ENCODE assay signal across 19 mouse cellular contexts in the genomic region with DNA sequence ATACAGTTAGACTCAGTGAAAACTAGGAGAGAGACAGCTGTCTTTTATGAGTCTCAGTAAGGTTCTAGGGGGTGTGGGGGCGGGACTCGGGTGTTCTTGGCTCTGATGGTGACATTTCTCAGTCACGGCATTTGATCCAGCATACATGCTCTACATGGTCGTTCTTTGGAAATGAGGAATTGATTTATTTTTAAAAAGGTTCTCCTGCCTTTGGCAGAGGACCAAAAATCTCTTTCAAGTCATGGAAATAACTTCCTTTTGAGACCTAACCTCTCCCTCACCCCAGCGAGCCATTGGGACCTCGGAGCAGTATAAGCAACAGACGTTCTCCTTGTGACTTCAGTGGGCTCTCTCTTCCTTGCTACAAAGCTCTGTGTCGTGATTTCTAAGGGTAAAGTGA.
A peak's percentile ranks its signal among the peaks of the same experiment; 100 is the strongest.
DNase-seq lines count a peak whose midpoint lies in the region; ATAC-seq and TF ChIP-seq lines count a peak whose summit lies in the region.
"Had no signal": no experiment of that assay in that cellular context is flagged by ENCODE, and none has a peak within 500 bp of the region (broad histone marks: within the 10 kb centered on the region; RNA-seq: fewer than 3 reads in every experiment).

No protein-coding gene starts in this region.

- no peak for ATAC-seq in embryonic facial prominence, embryonic 14.5 days (ENCODE audit: low read depth)
- no peak for ATAC-seq in kidney, postnatal 0 days (replicated peaks; ENCODE audit: low FRiP score, low read depth)
- ATAC-seq: hindbrain, embryonic 16.5 days had no signal

- 37% methylated on average over 8 of the region's 8 CpGs for WGBS in embryonic facial prominence, embryonic 14.5 days
- 79% methylated on average over 8 of the region's 8 CpGs for WGBS in embryonic facial prominence, embryonic 10.5 days
- WGBS in kidney, postnatal 0 days, result 44% methylated on average over 8 of the region's 8 CpGs
- 34% methylated on average over 8 of the region's 8 CpGs for WGBS in lung, adult 2 months

- H3K27ac ChIP-seq in embryonic facial prominence, embryonic 14.5 days (replicated peaks; ENCODE audit: low read depth, low read length), result no peak overlapping the region
- H3K27ac ChIP-seq in embryonic facial prominence, embryonic 10.5 days (replicated peaks), result no peak overlapping the region
- no peak overlapping the region; the same call in 1 of the 2 replicates for H3K27ac ChIP-seq in kidney, postnatal 0 days
- H3K27ac ChIP-seq: heart, embryonic 10.5 days; layer of hippocampus, adult 2 months; limb, embryonic 12.5 days; liver, embryonic 14.5 days had no signal

- H3K9me3 ChIP-seq in embryonic facial prominence, embryonic 14.5 days (ENCODE audit: control insufficient read depth, low read length), result no peaks in the 10 kb centered on the region
- H3K9me3 ChIP-seq in embryonic facial prominence, embryonic 10.5 days, result no peaks in the 10 kb centered on the region
- H3K9me3 ChIP-seq in kidney, postnatal 0 days (replicated peaks; ENCODE audit: low read length), result no peaks in the 10 kb centered on the region
- H3K9me3 ChIP-seq: limb, embryonic 12.5 days had no signal

- H3K4me3 ChIP-seq in embryonic facial prominence, embryonic 14.5 days (ENCODE audit: low read depth, low read length), result no peak overlapping the region
- no peak overlapping the region for H3K4me3 ChIP-seq in embryonic facial prominence, embryonic 10.5 days
- H3K4me3 ChIP-seq in kidney, postnatal 0 days (replicated peaks; ENCODE audit: low read depth, low read length), result no peak overlapping the region
- no peak overlapping the region for H3K4me3 ChIP-seq in lung, adult 2 months (replicated peaks; ENCODE audit: extremely low read depth, low read depth, low read length)
- H3K4me3 ChIP-seq: heart, embryonic 10.5 days; layer of hippocampus, adult 2 months; limb, embryonic 12.5 days had no signal

- H3K4me1 ChIP-seq in embryonic facial prominence, embryonic 14.5 days (ENCODE audit: control insufficient read depth, insufficient read depth, low read length), result peaks cover 4% of the 10 kb centered on the region; the same call in 1 of the 2 replicates
- H3K4me1 ChIP-seq in embryonic facial prominence, embryonic 10.5 days, result no peaks in the 10 kb centered on the region
- H3K4me1 ChIP-seq in kidney, postnatal 0 days (replicated peaks; ENCODE audit: insufficient read depth, low read length), result no peaks in the 10 kb centered on the region
- peaks cover 4% of the 10 kb centered on the region for H3K4me1 ChIP-seq in lung, adult 2 months (ENCODE audit: control insufficient read depth, insufficient read depth, low read length)
- H3K4me1 ChIP-seq: heart, embryonic 10.5 days; limb, embryonic 12.5 days had no signal

- no peak for TF ChIP-seq POLR2A in lung, adult 2 months (IDR thresholded peaks at IDR 0.05; ENCODE audit: borderline replicate concordance, extremely low read depth, low read depth, low read length)

- H3K27me3 ChIP-seq in embryonic facial prominence, embryonic 14.5 days (replicated peaks; ENCODE audit: control insufficient read depth, insufficient read depth, low read length), result no peaks in the 10 kb centered on the region
- no peaks in the 10 kb centered on the region for H3K27me3 ChIP-seq in embryonic facial prominence, embryonic 10.5 days (replicated peaks; ENCODE audit: low read depth, poor library complexity, severe bottlenecking)
- no peaks in the 10 kb centered on the region for H3K27me3 ChIP-seq in kidney, postnatal 0 days (ENCODE audit: insufficient read depth, low read length)
- H3K27me3 ChIP-seq: limb, embryonic 12.5 days had no signal

- no peaks in the 10 kb centered on the region for H3K36me3 ChIP-seq in embryonic facial prominence, embryonic 14.5 days (ENCODE audit: control insufficient read depth, insufficient read depth, low read length)
- H3K36me3 ChIP-seq in embryonic facial prominence, embryonic 10.5 days (replicated peaks), result no peaks in the 10 kb centered on the region
- H3K36me3 ChIP-seq in kidney, postnatal 0 days (ENCODE audit: insufficient read depth, low read length), result no peaks in the 10 kb centered on the region
- H3K36me3 ChIP-seq: heart, embryonic 10.5 days; limb, embryonic 12.5 days had no signal

- peak; percentile 80 for DNase-seq in embryonic facial prominence, embryonic 14.5 days (ENCODE audit: low spot score)
- DNase-seq in embryonic facial prominence, embryonic 10.5 days (ENCODE audit: low spot score), result no peak
- peak; percentile 74 for DNase-seq in kidney, postnatal 0 days (ENCODE audit: low spot score)
- DNase-seq in kidney, adult 11 months, result no peak
- peak; percentile 24 for DNase-seq in lung, postnatal 10 days
- DNase-seq in lung, adult 2 months, result no peak
- peak; percentile 25 for DNase-seq in skeletal muscle tissue, adult 2 months (ENCODE audit: low read depth, low spot score)
- DNase-seq in right cerebral cortex, postnatal 10 days (ENCODE audit: low spot score in 2 of 2), result no peak
- DNase-seq: adrenal gland, postnatal 14 days; cerebellum, adult 9-10 months; kidney, adult 2 months; kidney, postnatal 14 days; thymus, postnatal 14 days had no signal

- H3K9ac ChIP-seq in embryonic facial prominence, embryonic 14.5 days (ENCODE audit: low read depth, low read length), result no peak overlapping the region
- H3K9ac ChIP-seq in kidney, postnatal 0 days (ENCODE audit: low read depth, low read length), result no peak overlapping the region
- H3K9ac ChIP-seq: limb, embryonic 12.5 days; liver, embryonic 14.5 days had no signal

- no peak for TF ChIP-seq CTCF in kidney, postnatal 0 days (IDR thresholded peaks at IDR 0.05; ENCODE audit: low read depth)
- no peak for TF ChIP-seq CTCF in lung, adult 2 months (IDR thresholded peaks at IDR 0.05; ENCODE audit: insufficient read depth, low read length)

- peak overlapping the region; percentile 10; the same call in 1 of the 2 replicates for H3K4me2 ChIP-seq in embryonic facial prominence, embryonic 14.5 days (ENCODE audit: low read depth, low read length)
- no peak overlapping the region for H3K4me2 ChIP-seq in kidney, postnatal 0 days (ENCODE audit: low read length)
- H3K4me2 ChIP-seq: limb, embryonic 12.5 days; midbrain, embryonic 11.5 days had no signal

Comparison
In these comparisons a context has a peak if more than half of its experiments do, and no peak if none do; other contexts are left out.
1. DNase-seq: peak in embryonic facial prominence, embryonic 14.5 days (single experiment), kidney, postnatal 0 days (single experiment), lung, postnatal 10 days (single experiment) and skeletal muscle tissue, adult 2 months (single experiment); none in embryonic facial prominence, embryonic 10.5 days (single experiment), kidney, adult 11 months (single experiment), lung, adult 2 months (single experiment) and right cerebral cortex, postnatal 10 days (0 of 2).